Mouse (Mus musculus): ENCODE data around the gene Hexdc. TPM values are rescaled to one million over a fixed set of nuclear protein-coding genes. Genes with fewer than 3 reads are reported as not detected.
A peak's percentile ranks its signal among the peaks of the same experiment; 100 is the strongest.

Hexdc gene
- polyA plus RNA-seq, 1 experiment = 70.2 TPM

GRCm38 (mm10) chr11:121221321-121222010 is 17.2 kb downstream of the Hexdc start:
- DNase-seq (ENCODE audit: extremely low spot score in 1 of 2, low spot score in 1 of 2) = no peak

- DNase-seq (ENCODE audit: extremely low spot score in 1 of 2, low spot score in 1 of 2) = no peak
These were observed 24.1 kb downstream of the Hexdc start for GRCm38 (mm10) chr11:121228129-121229017.

DNA sequence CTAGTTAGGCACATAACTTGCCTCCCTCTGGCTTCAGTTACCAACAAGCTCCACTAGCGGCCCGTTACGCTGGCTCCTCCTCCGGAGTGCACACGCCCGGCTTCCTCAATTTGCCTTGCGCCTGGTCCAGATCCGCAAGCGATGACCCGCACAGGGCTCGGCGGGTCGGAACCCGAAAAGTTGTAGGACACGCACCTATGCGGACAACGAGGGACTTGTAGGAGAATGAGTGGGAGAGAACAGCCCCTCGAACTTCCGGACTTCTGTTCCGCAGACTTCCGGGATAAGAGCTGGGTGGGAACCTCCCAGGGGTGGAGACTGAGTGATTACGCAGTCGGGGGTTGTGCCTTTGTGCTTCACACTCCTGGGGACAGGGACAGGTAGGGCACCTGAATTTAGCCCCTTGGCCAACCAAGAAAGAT is 24.8 kb downstream of the Hexdc start, which contains the start of gene Cybc1:
Gene Cybc1, minus strand, starts transcription at position 305 of the 422 bp plus-strand sequence.
- peak; percentile 52 to 80 for DNase-seq (ENCODE audit: extremely low spot score in 1 of 2, low spot score in 1 of 2)

GRCm38 (mm10) chr11:121231191-121231590 is 27.0 kb downstream of the Hexdc start:
- no peak for DNase-seq (ENCODE audit: extremely low spot score in 1 of 2, low spot score in 1 of 2)

DNA sequence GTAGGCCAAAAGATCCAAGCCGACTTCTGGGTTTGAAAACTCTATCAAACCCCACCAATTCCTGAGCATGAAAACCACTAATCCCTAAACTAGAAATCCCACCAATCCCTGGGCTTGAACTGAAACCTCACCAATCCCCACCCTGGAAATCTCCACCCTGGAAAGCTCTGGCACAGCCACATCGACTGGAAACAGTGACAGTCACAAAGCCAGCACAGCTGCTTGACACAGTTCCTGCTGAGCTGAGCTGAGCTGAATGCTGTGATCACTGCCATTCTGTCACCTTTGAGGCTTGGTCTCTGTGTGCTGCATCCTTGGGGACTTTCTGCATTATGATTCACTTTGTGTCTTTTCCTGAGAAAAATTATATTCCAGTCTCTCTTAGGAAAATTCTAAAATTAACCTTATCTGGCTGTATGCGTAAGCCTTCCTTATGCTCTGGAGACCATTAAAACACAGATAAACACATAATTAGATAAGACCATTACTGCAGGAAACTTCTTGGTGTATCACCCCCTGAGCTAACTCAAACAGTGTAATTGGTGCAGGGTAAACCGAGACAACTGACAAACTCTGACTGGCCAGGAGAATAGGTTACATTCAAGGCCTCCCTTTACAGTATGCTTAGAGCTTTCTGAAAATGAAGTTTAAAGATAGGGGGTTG is 27.5 kb downstream of the Hexdc start:
- DNase-seq (ENCODE audit: extremely low spot score in 1 of 2, low spot score in 1 of 2) = peak in 1 of 2 experiments; percentile 56

- DNase-seq (ENCODE audit: extremely low spot score in 1 of 2, low spot score in 1 of 2) = no peak
These were observed 28.5 kb downstream of the Hexdc start for GRCm38 (mm10) chr11:121232706-121233105.

GRCm38 (mm10) chr11:121235475-121236238 is 31.4 kb downstream of the Hexdc start:
- no peak for DNase-seq (ENCODE audit: extremely low spot score in 1 of 2, low spot score in 1 of 2)

DNA sequence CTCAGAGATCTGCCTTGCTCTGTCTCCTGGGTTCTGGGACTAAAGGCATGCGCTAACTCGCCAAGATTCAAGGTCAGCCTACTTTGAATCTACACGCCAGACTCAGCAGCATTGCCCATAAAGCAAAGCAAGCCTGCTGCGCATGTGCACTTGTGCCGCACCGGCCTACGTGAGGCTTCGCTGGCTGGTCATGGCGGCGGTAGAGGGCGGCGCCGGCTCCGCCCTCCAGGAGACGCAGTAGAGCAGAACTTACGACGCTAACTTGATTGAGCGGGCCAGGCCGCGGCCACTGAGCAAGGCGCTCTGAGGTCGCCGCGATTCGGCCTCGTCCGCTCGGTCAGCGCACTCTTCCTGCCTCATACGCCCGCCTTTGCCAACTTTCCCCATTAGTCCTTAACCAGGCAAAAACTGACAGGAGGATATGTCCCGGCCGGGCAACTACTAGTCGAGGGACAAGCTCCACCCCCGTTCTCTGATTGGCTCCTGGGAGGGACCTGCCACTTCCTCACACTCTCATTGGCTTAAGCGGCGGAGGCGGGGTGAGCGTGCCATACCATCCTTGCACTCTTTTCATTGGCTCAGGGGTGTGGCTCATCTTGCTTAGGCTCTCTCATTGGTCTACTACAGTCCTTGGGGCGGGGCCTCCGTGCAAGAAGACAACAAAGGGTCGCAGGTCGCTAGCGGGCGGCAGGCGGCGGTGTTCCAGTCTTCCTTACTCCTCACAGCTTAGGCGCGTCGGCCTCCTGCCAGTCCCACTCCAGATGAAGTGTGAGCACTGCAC is 32.5 kb downstream of the Hexdc start, which contains the start of gene Narf:
Gene Narf, plus strand, starts transcription at position 690 of the 781 bp plus-strand sequence.
- peak; percentile 99 to 100 for DNase-seq (ENCODE audit: extremely low spot score in 1 of 2, low spot score in 1 of 2)

- DNase-seq (ENCODE audit: extremely low spot score in 1 of 2, low spot score in 1 of 2) = peak in 1 of 2 experiments; percentile 32
These were observed 33.3 kb downstream of the Hexdc start for GRCm38 (mm10) chr11:121237345-121238128.

GRCm38 (mm10) chr11:121239669-121240068 is 35.4 kb downstream of the Hexdc start:
- no peak for DNase-seq (ENCODE audit: extremely low spot score in 1 of 2, low spot score in 1 of 2)

GRCm38 (mm10) chr11:121250196-121250595 is 46.0 kb downstream of the Hexdc start:
- DNase-seq (ENCODE audit: extremely low spot score in 1 of 2, low spot score in 1 of 2) = no peak

DNA sequence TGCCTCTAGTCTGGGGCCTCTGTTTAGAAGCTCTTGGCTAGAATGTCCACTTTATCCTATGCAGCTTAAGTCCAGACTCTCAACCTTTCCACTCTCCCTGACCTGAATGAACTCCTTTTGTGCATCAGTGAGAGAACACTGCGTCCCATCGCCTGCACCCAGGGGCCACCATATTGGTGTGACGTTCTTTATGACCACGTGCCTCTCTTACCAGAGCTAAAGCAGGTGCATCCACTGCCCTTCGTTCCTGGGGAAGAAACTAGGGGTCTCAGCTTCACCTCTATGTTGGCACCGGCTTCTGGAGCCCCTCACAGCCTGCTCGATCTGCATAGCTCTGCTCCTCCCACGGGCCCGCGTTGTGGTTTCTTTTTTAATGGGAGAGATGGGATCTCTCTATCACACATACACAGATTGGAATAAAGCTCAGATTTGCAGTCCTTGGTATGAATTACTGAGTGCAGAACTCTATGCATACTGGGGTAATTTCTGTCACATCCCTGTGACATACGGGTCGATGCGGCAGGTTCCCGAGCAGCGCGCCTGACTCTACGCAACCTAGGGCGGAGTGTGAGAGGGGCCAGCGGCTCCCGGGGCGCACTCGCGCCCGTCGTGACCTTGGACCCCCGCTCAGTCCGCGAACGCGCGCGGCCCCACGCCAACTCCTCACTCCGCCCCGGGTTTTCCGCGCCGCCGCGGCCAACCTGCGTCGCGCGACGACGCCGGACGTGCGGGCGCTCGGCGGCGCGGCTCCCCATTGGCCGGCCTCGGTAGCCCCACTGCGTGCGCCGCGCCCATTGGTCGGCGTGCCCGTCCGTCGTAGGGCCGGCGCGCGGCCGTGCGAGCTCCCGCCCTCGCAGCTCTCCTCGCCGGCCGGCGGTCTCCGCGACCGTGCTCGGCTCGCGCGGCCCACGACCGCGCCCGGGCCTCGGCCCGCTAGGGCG is 55.2 kb downstream of the Hexdc start, which contains the start of gene Foxk2:
Gene Foxk2, plus strand, starts transcription at position 831 of the 941 bp plus-strand sequence.
- DNase-seq (ENCODE audit: extremely low spot score in 1 of 2, low spot score in 1 of 2) = peak; percentile 53 to 86

GRCm38 (mm10) chr11:121260211-121260906 is 56.1 kb downstream of the Hexdc start:
- DNase-seq (ENCODE audit: extremely low spot score in 1 of 2, low spot score in 1 of 2) = no peak

DNA sequence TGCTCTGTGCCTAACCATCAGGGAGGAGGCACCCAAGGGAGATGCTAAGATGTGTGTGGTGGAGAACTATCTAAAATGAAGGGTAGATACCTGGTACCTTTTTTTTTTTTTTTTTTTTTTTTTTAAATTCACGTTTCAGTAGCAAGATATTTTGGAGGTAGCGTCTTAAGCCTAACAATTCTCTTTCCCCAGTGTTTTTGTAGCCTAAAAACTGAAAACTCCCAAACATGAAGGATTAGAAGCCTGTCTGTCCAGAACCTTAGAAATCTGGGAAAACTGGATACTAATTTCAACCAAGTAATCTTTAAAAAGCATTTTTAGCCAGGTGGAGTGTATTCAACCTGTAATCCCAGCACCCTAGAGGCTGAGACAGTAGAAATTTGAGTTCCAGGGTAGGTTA is 56.8 kb downstream of the Hexdc start:
- DNase-seq (ENCODE audit: extremely low spot score in 1 of 2, low spot score in 1 of 2) = no peak

Measured in frontal cortex, adult 2 months (tissue).